Mouse (Mus musculus): ENCODE results near the gene Olfr124. TPM values are rescaled to one million over a fixed set of nuclear protein-coding genes. Genes with fewer than 3 reads are reported as not detected.

Gene Olfr124
- polyA plus RNA-seq (2017; shearing (Covaris generic)), result not detected

DNA sequence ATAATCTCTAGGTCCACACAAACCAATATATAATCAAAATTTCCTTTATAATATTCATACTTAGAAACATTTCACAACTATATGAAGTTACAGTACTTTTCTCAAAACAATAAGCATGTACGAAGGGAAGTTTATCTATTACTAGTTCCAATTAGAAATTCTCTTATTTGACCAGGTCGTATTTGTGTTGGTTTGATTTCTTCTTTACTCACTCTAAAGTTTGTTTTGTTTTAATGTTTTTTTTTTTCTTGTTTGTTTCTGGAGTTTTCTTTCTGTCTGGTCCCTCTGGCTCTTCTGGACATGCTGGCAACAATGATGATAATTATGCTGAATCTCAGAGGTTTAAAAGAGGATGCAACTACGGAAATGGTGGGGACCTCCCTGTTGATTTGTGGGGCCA lies at the start of gene Olfr124:
TSS of gene Olfr124 (plus strand) at position 301 of the 400 bp plus-strand sequence.

DNA sequence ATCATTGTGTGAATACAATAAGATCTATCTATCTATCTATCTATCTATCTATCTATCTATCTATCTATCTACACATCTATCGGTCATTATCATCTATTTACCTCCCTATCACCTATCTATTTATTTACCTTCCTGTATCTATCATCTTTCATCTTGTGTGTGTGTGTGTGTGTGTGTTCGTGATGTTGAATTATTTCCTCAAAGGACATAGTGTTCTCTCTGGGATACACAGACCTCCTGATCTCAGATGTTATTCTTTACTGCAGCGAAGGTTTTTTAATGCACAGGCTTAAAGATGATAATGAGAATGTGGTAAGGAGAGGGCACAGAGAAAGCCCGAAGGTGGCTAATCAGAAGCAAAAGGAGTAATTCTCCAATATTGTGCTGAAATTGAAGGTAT lies 31.4 kb upstream of the Olfr124 start, which contains the start of gene Olfr122:
TSS of gene Olfr122 (plus strand) at position 301 of the 400 bp plus-strand sequence.

DNA sequence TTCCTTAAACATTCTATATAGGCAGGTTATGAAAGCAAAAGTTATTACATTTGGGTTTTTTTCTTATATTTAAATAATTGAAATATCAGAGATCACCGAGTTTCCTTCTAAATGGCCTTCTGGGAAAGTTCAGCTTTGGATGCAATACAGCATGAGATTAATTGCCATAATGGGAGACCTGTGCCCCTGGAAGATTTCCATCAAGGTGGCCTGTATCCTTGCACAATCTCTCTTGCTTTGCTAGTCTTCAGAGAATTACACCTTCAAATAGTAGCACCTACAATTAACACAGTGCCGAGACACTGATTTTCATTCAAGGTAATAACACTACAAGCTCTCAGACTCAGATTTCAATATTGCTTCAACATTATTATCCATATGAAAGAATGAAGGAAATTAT lies 6.5 kb upstream of the Olfr124 start, which contains the start of gene Olfr123:
TSS of gene Olfr123 (plus strand) at position 301 of the 400 bp plus-strand sequence.

DNA sequence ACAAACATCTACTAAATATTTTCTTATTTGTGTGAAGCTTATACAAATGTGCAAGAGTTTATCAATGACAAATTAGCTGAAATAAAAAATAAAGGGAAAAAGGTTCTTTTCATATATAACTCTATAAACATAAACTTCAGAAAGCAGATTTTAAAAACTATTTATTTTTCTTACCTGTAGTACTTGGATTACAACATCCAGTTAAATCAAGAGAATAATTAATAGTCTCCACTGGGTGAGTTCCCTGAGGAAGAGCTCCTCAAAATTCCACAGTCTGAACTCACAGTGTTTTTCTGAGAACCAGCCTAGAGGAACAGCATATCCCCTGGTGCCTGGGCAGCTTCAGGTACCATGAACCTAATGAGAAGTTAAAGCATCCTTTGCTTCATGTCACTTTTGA lies 33.0 kb downstream of the Olfr124 start, which contains the start of gene Olfr125:
TSS of gene Olfr125 (plus strand) at position 301 of the 400 bp plus-strand sequence.

DNA sequence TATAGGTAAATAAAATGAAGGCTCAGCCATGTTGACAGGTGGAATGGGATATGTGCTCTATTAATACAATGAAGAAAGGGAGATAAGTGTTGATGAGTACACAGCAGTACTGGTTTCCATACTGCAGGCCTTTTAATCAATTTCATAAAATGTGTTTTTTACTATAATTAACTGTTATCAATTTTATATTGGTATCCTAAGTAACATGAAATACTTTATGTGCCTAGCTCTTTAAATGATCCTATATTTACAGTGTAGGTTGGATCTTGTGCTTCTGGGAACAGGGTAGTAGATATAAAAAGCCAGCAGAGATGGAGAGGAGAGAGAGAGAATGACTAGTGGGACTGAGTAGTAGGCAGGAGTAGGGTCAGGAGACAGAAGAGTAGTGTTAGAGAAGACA lies 47.5 kb downstream of the Olfr124 start, which contains the start of gene Olfr126:
TSS of gene Olfr126 (plus strand) at position 301 of the 400 bp plus-strand sequence.

Other genes starting within 250 kb of the Olfr124 start
- gene Olfr112, start 230.4 kb upstream of the Olfr124 start, polyA plus RNA-seq (2017; shearing (Covaris generic)), result not detected
- gene Olfr113, start 222.2 kb upstream of the Olfr124 start, polyA plus RNA-seq (2017; shearing (Covaris generic)), result not detected
- gene Olfr114, start 207.1 kb upstream of the Olfr124 start, polyA plus RNA-seq (2017; shearing (Covaris generic)), result not detected
- not detected for gene Olfr115, start 172.8 kb upstream of the Olfr124 start, polyA plus RNA-seq (2017; shearing (Covaris generic))
- not detected for gene Olfr116, start 172.7 kb upstream of the Olfr124 start, polyA plus RNA-seq (2017; shearing (Covaris generic))
- gene Olfr117, start 136.1 kb upstream of the Olfr124 start, polyA plus RNA-seq (2017; shearing (Covaris generic)), result under 1 TPM in 1 of 2 experiments, not detected in 1; 0.09 TPM
- under 1 TPM in 1 of 2 experiments, not detected in 1; 0.08 TPM for gene Olfr118, start 132.9 kb upstream of the Olfr124 start, polyA plus RNA-seq (2017; shearing (Covaris generic))
- gene Olfr119, start 103.3 kb upstream of the Olfr124 start, polyA plus RNA-seq (2017; shearing (Covaris generic)), result under 1 TPM in 1 of 2 experiments, not detected in 1; 0.12 TPM
- not detected for gene Olfr120, start 78.1 kb upstream of the Olfr124 start, polyA plus RNA-seq (2017; shearing (Covaris generic))
- gene Olfr121, start 51.0 kb upstream of the Olfr124 start, polyA plus RNA-seq (2017; shearing (Covaris generic)), result not detected
- gene Olfr122, start 31.3 kb upstream of the Olfr124 start, polyA plus RNA-seq (2017; shearing (Covaris generic)), result under 1 TPM in 1 of 2 experiments, not detected in 1; 0.29 TPM
- gene Olfr123, start 6.4 kb upstream of the Olfr124 start, polyA plus RNA-seq (2017; shearing (Covaris generic)), result not detected
- gene Olfr125, start 33.1 kb downstream of the Olfr124 start, polyA plus RNA-seq (2017; shearing (Covaris generic)), result not detected
- gene Olfr126, start 47.6 kb downstream of the Olfr124 start, polyA plus RNA-seq (2017; shearing (Covaris generic)), result under 1 TPM in 1 of 2 experiments, not detected in 1; 0.20 TPM
- gene Olfr127, start 100.5 kb downstream of the Olfr124 start, polyA plus RNA-seq (2017; shearing (Covaris generic)), result under 1 TPM in 1 of 2 experiments, not detected in 1; 0.31 TPM
- under 1 TPM in 1 of 2 experiments, not detected in 1; 0.20 TPM for gene Olfr128, start 120.7 kb downstream of the Olfr124 start, polyA plus RNA-seq (2017; shearing (Covaris generic))
- not detected for gene Olfr761, start 153.2 kb downstream of the Olfr124 start, polyA plus RNA-seq (2017; shearing (Covaris generic))